Mouse (Mus musculus): ENCODE measurements around the gene Nr2e3.

DNA sequence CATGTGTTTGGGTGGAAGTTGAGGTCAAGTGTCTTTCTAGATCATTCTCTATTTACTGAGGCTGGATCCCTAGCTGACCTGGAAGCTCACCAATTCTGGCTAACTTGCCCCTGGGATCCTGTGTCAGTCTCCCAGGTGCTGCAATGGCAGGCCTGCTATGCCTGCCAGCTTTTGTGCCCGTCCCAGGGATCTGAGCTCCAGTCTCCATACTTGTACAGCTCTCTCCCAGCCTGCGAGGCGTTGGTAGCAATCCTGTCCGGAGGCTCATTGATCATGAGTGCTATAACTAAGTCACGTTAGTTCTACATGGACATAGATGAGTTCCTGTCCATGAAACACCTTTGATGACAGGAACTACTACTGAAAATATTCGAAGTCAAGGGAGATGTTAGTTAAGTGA is 16.6 kb downstream of the Nr2e3 start:
- no peak for TF ChIP-seq CTCF (IDR thresholded peaks at IDR 0.05; ENCODE audit: extremely low read depth, insufficient read length, insufficient replicate concordance, low read depth, low read length)
- no peak for TF ChIP-seq POLR2A (IDR thresholded peaks at IDR 0.05; ENCODE audit: low read depth, low read length)

All from small intestine, adult 2 months (tissue).